Mouse (Mus musculus): ENCODE measurements around the gene Frmd4b. TPM values are rescaled to one million over a fixed set of nuclear protein-coding genes. Genes with fewer than 3 reads are reported as not detected.
"Not testable (repeated sequence)": the region's sequence is repeated elsewhere in the genome, so short reads cannot be mapped to it uniquely, and the experiment has no call there.

The Frmd4b gene
- polyA plus RNA-seq, 1 experiment, result 26.8 TPM

DNA sequence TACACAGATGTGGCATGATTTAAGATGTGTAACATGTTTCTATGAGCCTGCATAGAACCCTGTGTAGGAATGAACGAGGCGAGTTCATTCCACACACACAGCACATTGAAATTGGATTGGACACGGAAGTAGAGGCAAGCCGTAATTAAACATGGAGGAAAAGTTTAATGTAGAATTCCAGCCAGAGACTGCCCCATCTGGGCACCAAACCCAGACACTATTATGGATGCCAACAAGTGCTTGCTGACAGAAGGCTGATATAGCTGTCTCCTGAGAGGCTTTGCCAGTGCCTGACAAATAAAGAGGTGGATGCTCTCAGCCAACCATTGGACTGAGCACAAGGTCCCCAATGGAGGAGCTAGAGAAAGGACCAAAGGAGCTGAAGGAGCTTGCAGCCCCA, 201.8 kb downstream of the Frmd4b start:
- not testable (repeated sequence) for DNase-seq (ENCODE audit: low spot score)

DNA sequence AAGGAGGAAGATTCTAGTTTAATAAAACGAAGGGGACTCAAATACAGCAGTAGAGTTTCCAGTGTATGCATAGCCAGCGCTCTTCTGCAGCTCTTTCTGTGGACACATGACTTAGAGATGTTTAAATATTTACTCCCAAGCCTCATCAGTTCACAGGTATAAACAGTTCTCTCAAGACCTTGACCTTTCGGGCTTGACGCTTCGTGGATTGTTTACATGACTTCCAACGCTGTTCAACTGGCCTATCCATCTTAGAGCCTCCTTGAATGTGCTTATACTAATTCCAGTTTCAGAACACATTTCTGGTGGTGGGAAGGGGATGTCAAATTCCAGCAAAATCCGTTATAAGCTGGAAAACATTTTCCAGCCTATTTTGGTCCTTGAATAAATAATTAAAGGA, 203.9 kb downstream of the Frmd4b start:
- DNase-seq (ENCODE audit: low spot score), result no peak

DNA sequence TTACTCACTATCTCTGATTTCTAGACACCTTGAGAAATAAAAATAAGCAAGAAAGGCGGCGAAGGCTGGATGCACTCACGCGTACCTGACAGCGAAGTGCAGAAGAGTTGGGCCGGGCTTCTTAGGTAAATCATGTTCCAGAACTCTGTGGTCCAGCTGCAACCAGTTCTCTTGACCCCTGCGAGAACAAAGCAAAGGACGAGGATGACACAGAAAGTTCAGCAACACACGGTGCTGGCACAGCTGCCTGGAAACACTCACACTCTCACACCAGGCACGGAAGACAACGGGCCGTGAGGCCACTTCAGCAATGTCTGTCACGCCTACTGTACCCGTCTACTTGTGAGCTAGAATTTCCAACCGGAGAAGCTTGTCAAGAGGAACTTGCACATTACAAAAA, 204.9 kb downstream of the Frmd4b start:
- DNase-seq (ENCODE audit: low spot score), result no peak

DNA sequence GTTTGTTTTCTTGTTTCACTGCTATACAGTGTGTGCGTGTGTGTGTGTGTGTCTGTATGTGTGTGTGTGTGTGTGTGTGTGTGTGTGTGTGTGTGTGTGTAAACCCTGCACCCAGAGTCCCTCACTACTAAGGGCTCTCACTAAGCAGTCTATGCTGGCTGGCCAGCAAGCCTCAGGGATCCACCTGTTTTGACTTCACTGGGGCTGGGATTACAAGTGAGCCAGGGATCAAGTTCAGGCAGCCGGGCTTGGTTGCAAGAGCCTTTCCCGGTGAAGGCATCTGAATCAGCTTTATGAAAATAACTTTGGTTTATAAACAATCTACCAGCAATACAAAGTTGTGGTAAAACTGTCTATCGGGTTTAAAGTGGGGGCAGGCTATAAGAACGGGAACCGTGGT, 206.0 kb downstream of the Frmd4b start:
- DNase-seq (ENCODE audit: low spot score), result no peak

DNA sequence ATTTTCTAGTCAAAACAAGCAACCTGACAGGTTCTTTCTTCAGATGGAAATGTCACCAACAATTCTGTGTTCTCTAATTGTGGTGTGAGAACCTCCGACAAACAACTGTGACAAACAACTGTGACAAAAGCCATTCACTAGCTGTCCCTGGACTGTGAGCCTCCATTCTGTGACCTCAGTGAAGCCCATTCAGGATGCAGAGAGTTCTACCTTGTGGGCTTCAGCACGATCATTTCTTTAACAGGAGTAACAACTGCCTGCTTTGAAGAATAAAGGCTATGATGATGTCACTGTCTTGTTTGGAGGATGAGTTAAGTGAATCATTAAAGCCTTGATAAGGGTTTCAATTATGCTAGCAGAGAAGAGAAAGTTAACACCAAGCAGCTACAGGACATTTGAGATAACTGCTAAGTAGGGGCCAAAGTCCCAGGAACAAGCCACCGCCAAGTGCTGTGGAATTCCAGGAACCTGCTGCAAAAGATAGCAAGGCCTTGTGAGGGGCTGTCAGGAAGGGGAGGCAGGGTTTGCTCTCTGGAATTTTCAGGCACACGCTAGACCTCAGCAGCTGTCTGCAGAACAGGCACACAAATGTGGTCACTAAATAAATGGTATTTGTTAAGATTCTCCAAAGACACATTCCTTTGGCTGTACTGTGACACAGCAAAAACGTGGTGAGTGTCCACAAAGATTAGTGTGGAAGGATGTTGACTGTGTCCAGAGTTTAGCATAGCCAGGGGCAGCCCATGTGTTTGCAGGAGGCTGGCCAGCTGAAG, 207.7 kb downstream of the Frmd4b start:
- no peak for DNase-seq (ENCODE audit: low spot score)

DNA sequence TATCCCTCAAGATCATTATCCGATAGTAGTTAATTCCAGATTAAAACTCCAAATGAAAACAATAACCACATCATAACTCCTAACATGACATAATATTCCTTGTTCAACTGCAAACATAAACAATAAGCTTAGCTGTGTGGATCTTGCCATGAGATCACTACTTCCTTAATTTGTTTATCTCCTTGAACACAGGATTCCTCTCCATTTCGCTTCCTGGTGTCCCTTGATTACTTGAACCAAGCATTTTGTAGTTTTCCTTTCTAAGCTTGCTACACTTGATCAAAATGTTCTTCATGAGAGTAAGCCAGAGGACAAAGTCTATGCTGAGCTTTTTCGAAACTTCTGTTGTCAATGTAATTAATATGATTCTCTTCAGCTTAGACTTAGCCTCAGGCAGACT, 209.4 kb downstream of the Frmd4b start:
- no peak for DNase-seq (ENCODE audit: low spot score)

DNA sequence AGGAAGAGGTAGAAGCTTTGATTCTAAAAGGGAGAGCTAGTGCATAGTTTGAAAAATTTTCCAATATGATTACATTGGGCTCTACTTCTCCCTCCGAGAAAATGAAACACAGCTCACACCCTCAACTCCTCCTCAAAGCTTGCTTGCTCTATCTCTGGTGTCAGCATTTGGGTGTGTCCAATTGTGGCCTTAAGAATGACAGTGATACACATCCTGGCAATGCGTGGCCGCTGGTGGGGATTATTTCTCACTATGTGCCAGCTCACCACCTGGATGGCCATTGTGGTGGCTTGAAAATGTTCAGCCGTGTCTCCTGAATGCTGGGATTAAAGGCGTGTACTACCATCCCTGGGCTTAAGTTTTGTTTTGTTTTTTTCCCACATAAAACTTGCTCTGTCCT, 209.9 kb downstream of the Frmd4b start:
- no peak for DNase-seq (ENCODE audit: low spot score)

DNA sequence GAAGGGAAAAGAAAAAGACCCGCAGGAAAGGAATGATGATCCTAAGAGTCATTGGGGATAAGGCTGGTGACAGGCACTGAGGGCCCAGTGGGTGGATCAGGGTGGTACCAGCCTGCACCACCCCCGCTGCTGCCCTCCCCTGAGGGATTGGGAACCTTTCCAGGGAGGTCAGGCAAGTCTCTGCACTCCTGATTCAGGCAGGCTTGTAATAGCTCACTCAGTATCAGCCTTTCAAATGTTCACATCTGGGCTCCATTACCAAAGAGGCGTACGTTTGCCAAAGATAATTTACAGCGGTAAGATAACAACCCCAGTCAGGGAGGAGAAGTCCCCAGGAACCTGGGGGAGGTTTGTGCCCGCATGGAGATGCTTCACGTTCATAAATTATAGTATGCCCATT, 212.0 kb downstream of the Frmd4b start:
- DNase-seq (ENCODE audit: low spot score), result no peak

DNA sequence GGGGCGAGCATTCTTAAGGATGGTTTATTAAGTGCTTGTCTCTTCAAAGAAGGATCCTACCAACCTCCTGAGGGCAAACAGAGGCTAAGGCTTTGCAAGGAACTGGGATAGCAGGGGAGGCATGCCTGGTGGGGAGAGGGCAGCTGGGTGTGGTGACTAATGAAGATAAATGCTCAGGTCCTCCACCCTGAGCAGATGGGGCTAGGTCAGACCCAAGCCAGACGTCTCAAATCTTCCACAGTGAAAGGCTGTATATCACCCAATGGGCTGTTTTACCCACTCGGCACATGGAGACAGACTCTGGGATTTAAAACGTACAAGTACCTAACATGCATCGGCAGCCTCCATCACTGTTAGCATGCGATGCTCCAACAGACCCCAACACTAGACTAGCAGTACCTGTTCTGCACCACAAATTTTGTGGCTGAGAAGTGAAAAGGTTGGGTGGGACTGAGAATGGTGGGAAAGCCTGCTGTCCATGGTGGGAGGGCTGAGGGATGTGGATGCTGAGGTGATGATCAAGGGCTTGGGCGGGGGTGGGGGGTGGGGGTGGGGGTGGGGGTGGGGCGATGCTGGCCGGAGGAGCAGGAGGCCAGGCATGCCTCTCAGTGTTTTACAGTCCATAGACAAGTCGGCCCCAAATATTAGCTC, 214.4 kb downstream of the Frmd4b start:
- no peak for DNase-seq (ENCODE audit: low spot score)

DNA sequence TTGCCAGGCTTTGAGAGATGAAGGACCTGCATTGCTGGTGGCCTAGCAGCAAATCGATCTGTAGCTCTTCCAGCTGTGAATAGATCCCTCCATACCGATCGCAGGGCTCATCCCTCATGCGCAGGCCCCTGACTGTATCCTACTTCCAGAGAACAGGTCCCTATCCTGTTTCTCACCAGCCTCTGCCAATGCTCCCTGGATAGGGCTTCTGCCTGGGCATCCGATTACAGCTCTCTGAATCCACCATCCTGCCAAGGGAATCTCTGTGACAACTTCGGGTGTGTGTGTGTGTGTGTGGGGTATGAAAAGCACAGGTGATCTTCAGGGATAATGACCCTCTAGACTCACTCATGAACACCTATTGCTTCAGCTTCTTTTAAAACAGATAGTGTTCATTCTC, 216.9 kb downstream of the Frmd4b start:
- DNase-seq (ENCODE audit: low spot score), result no peak

DNA sequence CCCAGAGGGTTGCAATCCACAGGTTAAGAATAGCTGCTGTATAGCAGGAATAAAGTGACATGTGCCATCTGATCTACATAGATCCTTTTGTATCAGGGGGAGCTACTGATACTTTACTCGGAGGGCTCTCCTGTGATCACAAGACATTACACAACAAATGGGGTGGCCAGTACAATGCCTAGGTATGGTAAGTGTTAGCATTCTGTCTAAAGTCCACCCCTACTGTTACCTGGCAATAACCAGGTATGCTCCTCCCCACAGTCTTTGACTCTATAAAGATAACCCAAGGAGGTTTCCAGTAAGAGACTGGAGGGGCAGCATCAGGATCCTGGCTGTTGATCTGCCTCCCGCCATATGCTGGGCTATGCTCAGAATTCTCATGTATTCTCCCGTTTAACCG, 219.4 kb downstream of the Frmd4b start:
- DNase-seq (ENCODE audit: low spot score), result no peak

DNA sequence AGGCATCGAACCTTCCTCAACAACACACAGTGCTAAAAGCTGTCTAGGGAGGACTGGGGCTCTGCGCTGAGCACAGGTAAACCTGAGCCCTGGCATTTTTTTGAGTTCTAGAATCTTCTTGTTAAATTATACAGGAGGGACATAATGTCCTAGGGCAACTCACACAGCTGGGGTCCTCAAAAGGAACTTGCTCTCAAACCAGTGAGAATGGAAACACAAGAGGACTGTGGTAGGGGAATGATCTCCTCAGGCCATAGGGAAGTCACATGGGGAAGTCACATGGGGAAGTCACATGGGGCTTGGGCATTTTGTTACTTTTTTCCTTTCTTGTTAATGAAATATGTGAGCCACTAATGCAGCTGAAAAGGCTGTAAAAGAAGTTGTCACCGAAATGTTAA, 220.4 kb downstream of the Frmd4b start:
- no peak for DNase-seq (ENCODE audit: low spot score)

DNA sequence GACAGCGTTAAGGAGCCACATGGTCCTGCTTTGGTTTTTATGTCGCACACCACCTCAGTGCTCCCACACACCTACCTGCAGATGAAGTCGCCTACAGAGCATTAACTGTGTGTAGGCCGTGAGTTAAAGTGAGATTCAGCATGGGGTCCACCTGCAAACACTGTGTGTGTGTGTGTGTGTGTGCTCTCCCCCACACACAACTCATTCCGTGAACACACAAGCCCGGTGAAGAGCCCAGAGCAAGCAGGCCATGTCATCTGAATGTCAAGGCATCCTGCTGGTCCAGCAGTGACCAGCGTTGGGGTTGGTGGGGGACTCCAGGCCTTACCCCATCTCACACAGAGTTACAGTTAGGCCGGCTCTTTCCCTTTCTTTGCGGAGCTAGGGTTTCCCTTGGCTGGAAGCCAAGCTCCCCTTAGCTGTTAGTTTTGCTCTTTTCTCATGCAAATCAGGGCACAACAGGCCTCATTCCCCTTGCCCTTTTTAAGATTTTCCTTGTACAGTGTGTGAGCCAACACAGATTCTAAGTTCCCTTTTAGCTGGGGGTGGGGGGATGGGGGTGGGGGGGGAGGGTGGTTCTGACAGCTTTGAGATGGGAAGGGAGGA, 220.9 kb downstream of the Frmd4b start:
- no peak for DNase-seq (ENCODE audit: low spot score)

DNA sequence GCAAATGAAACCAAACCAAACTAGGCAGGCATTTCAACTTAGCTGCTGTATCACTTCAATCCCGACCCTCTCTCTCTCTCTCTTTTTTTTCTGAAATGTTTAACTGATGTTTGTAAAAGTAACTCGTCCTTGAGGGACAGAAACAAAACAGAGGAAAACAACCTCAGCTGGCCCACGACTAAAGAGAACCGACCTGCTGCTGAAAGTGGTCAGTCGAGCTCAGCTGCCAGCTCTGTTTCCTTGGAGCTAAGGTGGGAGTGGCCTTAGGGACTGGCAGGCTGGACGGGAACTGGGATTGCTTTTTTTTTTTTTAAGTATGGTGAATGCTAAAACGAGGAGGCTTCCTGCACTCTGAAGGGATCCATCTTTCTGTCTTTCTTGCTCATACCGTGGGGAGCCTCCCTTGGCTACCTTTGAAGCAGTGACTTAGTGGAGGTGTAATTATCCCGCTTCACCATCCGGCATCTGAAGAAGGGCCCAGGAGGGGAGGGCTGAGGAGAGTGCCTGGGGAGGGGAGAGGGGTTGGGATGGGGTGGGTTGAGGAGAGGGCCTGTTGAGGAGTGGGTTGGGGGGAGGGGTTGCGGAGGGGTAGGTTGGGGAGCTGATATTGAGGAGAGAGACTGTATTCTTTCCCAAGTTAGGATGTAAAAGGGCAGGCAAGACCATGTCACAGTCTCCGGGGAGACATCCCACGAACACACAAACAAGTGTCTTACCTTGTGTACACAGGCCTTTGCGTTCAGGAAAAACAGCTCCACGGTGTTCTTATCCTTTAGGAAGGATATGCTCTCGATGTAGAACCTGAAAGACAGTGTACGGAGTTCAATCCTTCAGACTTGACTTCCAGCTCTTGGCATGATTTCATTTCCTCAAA, 221.6 kb downstream of the Frmd4b start:
- no peak for DNase-seq (ENCODE audit: low spot score)

DNA sequence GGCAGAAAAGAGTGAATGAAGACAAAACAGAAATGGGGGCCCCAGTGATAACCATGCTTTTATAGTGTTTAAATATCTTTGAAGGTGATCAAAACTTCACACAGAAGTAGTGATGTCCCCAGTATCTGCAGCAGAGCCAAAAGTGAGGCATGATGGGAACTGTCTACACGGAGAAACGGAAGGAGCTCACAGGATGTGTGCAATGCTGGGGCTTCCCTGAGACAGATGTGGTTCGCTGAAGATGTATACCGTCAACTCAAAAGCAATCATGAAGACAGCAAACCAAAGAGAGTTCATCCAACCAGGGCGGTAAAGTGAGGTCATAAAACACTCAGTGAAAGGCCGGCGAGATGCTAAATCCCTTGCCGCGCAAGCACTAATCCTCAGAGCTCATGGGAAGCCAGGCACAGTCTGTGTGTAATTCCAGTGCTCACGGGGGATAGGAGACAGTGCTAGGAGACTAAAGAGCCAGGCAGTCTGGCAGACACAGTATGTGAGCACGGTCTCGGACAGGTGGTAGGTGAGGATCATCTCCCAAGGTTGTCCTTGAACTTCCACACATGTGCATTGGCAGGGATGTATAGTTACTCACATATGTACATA, 222.8 kb downstream of the Frmd4b start:
- DNase-seq (ENCODE audit: low spot score), result no peak

DNA sequence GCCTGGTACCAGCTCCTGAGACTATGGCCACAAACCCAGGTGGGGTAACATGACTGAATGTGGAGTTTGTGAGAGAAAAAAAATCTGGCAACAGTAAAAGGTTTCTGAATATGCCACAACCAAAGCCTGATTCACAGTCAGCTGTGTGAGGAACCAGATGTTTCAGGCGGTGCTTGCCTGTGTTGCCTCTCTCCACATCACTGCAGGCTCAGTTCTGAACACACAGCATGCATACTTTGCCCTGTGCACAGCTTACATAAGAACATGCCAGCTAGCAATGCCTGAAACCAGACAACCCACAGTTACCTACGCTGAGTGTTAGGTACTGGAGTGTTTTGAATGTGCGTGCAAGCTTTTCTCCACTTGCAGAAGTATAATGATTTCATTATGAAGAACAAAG, 224.4 kb downstream of the Frmd4b start:
- no peak for DNase-seq (ENCODE audit: low spot score)

DNA sequence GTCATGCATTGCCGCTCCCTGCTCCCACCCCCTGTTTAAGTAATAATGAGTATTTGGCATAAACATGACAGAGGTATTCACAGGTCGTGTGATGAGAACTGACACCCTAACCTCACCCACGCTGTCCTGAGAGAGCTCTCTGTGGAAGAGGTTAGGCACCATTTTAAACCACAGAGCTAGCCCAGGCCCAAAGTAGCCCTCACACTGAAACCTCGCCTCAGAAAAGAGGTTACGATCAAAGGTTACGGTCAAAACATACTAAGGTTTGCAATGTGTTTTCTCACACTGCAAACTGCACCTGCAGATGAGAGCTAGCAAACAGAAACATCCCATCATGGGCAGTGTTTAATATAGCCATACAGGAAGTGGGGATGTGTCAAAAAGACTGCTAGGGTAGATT, 230.0 kb downstream of the Frmd4b start:
- DNase-seq (ENCODE audit: low spot score), result no peak

DNA sequence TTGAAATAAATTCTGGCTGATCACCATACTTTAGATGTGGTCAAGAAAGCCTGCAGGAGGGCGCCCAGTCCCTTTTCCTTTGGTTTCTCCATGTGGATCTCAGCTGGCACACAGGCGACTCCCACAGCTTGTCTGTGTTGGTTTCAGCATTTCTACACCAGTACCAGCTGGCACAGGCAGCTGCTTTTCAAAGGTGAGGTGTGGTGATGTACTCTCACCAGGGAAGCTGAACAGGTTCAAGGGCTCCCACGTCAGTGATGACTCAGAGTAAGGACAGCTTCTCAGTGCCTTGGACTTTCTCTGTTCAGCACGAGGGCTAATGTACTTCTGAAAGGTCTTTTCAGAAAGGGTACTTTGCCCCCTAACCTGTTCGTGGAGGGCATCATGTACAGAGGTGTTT, 232.4 kb downstream of the Frmd4b start:
- DNase-seq (ENCODE audit: low spot score), result no peak

DNA sequence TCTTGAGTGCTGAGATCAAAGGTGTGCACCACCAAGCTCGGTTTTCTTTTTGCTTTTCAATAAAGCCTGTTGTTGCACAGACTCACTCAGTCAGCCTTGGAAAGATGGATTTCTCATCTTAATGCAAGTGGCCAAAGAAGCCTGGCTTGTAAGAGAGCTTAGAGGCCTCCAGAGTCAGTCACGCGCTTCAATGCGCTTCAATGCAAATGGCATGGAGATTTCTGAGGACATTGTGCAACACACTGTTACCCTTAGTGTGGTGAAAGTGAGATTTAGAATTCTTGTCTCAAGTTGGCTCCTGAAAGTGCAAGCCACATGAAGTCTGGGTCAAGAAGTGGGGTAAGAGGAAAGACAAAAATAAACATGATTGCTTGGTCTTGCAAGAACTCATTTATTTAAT, 236.1 kb downstream of the Frmd4b start:
- no peak for DNase-seq (ENCODE audit: low spot score)

DNA sequence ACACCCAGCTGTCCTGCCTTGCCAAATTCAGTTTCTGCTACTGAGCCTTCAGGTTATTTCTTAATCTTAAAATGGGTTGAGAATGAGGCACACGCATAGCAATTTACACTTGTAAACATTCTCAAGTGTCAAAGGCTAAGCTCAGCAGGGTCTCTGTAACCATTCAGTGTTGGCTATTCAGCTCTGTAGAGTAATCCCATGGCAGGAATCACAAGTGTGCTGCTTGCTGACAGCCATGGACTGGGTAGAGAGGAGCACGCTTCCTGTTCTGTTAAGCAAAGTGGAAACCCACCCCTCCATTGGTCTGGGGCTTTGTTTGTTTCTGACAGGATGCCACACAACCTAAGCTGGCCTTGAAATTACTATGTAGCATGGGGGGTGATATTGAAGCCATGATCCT, 246.4 kb downstream of the Frmd4b start:
- no peak for DNase-seq (ENCODE audit: low spot score)

DNA sequence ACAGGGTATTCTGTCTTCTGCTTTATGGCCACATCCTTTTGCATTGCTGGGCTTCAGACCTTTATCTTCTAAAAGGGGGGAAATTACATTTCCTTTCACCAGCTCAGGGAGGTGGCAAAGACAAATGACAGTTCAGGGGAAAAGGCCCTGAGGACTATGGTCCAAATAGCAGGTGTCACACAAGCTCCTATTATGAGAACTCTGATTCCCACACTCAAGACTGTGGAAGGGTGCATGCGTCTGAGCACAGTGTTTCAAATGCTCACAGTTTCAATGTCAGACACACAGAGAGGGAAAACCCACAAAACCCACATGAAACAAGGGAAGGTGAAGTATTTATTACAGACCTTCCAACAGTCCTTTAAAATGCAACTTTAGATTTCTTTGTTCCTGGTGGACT, 246.9 kb downstream of the Frmd4b start:
- no peak for DNase-seq (ENCODE audit: low spot score)

DNA sequence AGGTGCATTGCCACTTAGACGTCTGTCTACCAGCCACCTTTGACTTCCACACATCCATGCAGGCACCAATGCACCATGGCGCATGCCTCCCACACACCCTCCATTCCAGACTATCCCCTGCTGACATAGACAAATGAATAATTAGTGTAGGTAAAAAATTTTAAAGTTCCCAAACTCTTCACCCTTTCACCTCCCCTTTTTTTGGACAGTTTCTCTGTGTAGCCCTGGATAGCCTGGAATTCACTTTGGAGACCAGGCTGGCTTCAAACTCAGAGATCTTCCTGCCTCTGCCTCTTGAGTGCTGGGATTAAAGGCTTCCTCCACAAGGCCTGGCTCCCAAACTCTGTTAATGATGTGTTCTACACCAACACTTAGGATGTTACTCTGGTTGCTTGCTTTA, 253.5 kb downstream of the Frmd4b start:
- no peak for DNase-seq (ENCODE audit: low spot score)

Data from urinary bladder, adult 2 months (tissue).